Mouse (Mus musculus): ENCODE results near the gene Gng7. TPM values are rescaled to one million over a fixed set of nuclear protein-coding genes. Genes with fewer than 3 reads are reported as not detected.
"Not testable (repeated sequence)": the region's sequence is repeated elsewhere in the genome, so short reads cannot be mapped to it uniquely, and the experiment has no call there.

The Gng7 gene
- 1 to 10 TPM; 1.1 to 2.7 (median 1.7) TPM for total RNA-seq (2022)

- peak; percentile 96 to 97 for DNase-seq (ENCODE audit: low spot score in 2 of 2)
Observed at GRCm38 (mm10) chr10:81014393-81015384, at the start of gene Gng7. Gene Gng7 (minus strand): TSS chr10:81014945.

- DNase-seq (ENCODE audit: low spot score in 2 of 2) = not testable (repeated sequence)
Observed at GRCm38 (mm10) chr10:81064519-81064918, 49.8 kb upstream of the Gng7 start.

GRCm38 (mm10) chr10:81062710-81063109, 48.0 kb upstream of the Gng7 start:
- DNase-seq (ENCODE audit: low spot score in 2 of 2) = no peak

- DNase-seq (ENCODE audit: low spot score in 2 of 2) = peak; percentile 99
Observed at GRCm38 (mm10) chr10:81059603-81060543, 45.1 kb upstream of the Gng7 start, which contains the start of gene Sgta. Gene Sgta (minus strand): TSS chr10:81060181.

GRCm38 (mm10) chr10:81058896-81059295, 44.2 kb upstream of the Gng7 start:
- DNase-seq (ENCODE audit: low spot score in 2 of 2) = no peak

GRCm38 (mm10) chr10:81057406-81058130, 42.8 kb upstream of the Gng7 start:
- no peak for DNase-seq (ENCODE audit: low spot score in 2 of 2)

- DNase-seq (ENCODE audit: low spot score in 2 of 2) = not testable (repeated sequence)
Observed at GRCm38 (mm10) chr10:81055802-81056340, 41.1 kb upstream of the Gng7 start.

GRCm38 (mm10) chr10:81055169-81055568, 40.4 kb upstream of the Gng7 start:
- no peak for DNase-seq (ENCODE audit: low spot score in 2 of 2)

- DNase-seq (ENCODE audit: low spot score in 2 of 2) = no peak
Observed at GRCm38 (mm10) chr10:81052577-81052976, 37.8 kb upstream of the Gng7 start.

GRCm38 (mm10) chr10:81051133-81051532, 36.4 kb upstream of the Gng7 start:
- DNase-seq (ENCODE audit: low spot score in 2 of 2) = no peak

- no peak for DNase-seq (ENCODE audit: low spot score in 2 of 2)
Observed at GRCm38 (mm10) chr10:81050645-81051044, 35.9 kb upstream of the Gng7 start.

- not testable (repeated sequence) for DNase-seq (ENCODE audit: low spot score in 2 of 2)
Observed at GRCm38 (mm10) chr10:81045246-81045645, 30.5 kb upstream of the Gng7 start.

- DNase-seq (ENCODE audit: low spot score in 2 of 2) = peak; percentile 34 to 44
Observed at GRCm38 (mm10) chr10:81041458-81042175, 26.9 kb upstream of the Gng7 start.

GRCm38 (mm10) chr10:81036988-81037580, 22.3 kb upstream of the Gng7 start, which contains the start of gene Slc39a3:
Gene Slc39a3 (minus strand): TSS chr10:81037426.
- DNase-seq (ENCODE audit: low spot score in 2 of 2) = peak; percentile 96 to 97

GRCm38 (mm10) chr10:81036251-81036650, 21.5 kb upstream of the Gng7 start:
- no peak for DNase-seq (ENCODE audit: low spot score in 2 of 2)

GRCm38 (mm10) chr10:81033586-81033985, 18.8 kb upstream of the Gng7 start:
- DNase-seq (ENCODE audit: low spot score in 2 of 2) = no peak

- DNase-seq (ENCODE audit: low spot score in 2 of 2) = no peak
Observed at GRCm38 (mm10) chr10:81029031-81029430, 14.3 kb upstream of the Gng7 start.

GRCm38 (mm10) chr10:81028219-81028618, 13.5 kb upstream of the Gng7 start:
- no peak for DNase-seq (ENCODE audit: low spot score in 2 of 2)

GRCm38 (mm10) chr10:81027331-81027730, 12.6 kb upstream of the Gng7 start:
- DNase-seq (ENCODE audit: low spot score in 2 of 2) = peak; percentile 47 to 54

Measured in gastrocnemius, adult 8-10 months (tissue).